Mouse (Mus musculus) heart, embryonic 16.5 days (tissue): ENCODE data around the gene Gm42791. TPM values are rescaled to one million over a fixed set of nuclear protein-coding genes. Genes with fewer than 3 reads are reported as not detected.
A peak's percentile ranks its signal among the peaks of the same experiment; 100 is the strongest.

Experiments used
- ATAC-seq: fragments of 200-750 bp; cut with Nextera tagmentation; replicated peaks from 2 replicates; pipeline ENCODE4 v1.8.0; 2017; ENCODE audit warnings: moderate number of reproducible peaks; ENCODE audit not compliant: insufficient read depth, low FRiP score; ENCODE audit errors: extremely low read depth
- H3K27ac ChIP-seq: fragments of 300-500 bp; sonication (generic); 2 replicates; pipeline ENCODE4 v1.5.1; 2014; ENCODE audit warnings: mild to moderate bottlenecking, low read length, control low read depth, moderate library complexity
- H3K27me3 ChIP-seq: fragments of 300-500 bp; sonication (generic); 2 replicates; pipeline ENCODE4 v1.6.1; 2014; ENCODE audit warnings: low read length, mixed read lengths; ENCODE audit not compliant: control insufficient read depth, insufficient read depth
- H3K36me3 ChIP-seq: fragments of 300-500 bp; sonication (generic); 2 replicates; pipeline ENCODE4 v1.6.1; 2014; ENCODE audit not compliant: control insufficient read depth, insufficient read depth
- H3K4me1 ChIP-seq: fragments of 300-500 bp; sonication (generic); 2 replicates; pipeline ENCODE4 v1.6.1; 2014; ENCODE audit warnings: low read length, mixed read lengths; ENCODE audit not compliant: control insufficient read depth, insufficient read depth
- H3K4me2 ChIP-seq: fragments of 300-500 bp; sonication (generic); 2 replicates; pipeline ENCODE4 v1.6.1; 2014; ENCODE audit warnings: low read depth, mild to moderate bottlenecking, control low read depth, low read length
- H3K4me3 ChIP-seq: fragments of 300-500 bp; sonication (generic); 2 replicates; pipeline ENCODE4 v1.5.1; 2014; ENCODE audit warnings: mild to moderate bottlenecking, control low read depth, low read length
- H3K9ac ChIP-seq: fragments of 300-500 bp; sonication (generic); 2 replicates; pipeline ENCODE4 v1.6.1; 2014; ENCODE audit warnings: low read length, control low read depth
- H3K9me3 ChIP-seq: fragments of 300-500 bp; sonication (generic); replicated peaks from 2 replicates; pipeline ENCODE4 v1.6.1; 2016; ENCODE audit warnings: low read length; ENCODE audit not compliant: control insufficient read depth
- WGBS: fragments of 180-500 bp; shearing (Covaris S2); extraction: QIAGEN DNeasy Blood & Tissue Kit; methylation state at CpG from one replicate; pipeline ENCODE4 v1.1.7; 2014; 5-methylcytosine and 5-hydroxymethylcytosine counted together
- polyA plus RNA-seq: library from polyadenylated mRNA; unstranded; fragments of >200 nt; fragmentation: Nextera tagmentation; extraction: Ambion mirVana; gene quantifications from 2 replicates; pipeline ENCODE4 v1.2.1, GENCODE M21; 2015

Gene Gm42791
- polyA plus RNA-seq, 1 experiment from 2014 or later: not detected

GRCm38 (mm10) chr5:148966395-148966794, 28.6 kb downstream of the Gm42791 start:
- Histone ChIP-seq H3K9ac (peak overlapping the region; percentile 46; the same call in 1 of the 2 replicates), H3K27me3 (no peaks in the 10 kb centered on the region), H3K4me1 (peaks cover 28% of the 10 kb centered on the region), H3K27ac (peak overlapping the region; percentile 80), H3K4me2 (peak overlapping the region; percentile 50), H3K4me3 (no peak overlapping the region; the same call in 1 of the 2 replicates), H3K36me3 (no peaks in the 10 kb centered on the region), H3K9me3 (no peaks in the 10 kb centered on the region; the same call in 1 of the 2 replicates)
- 48% methylated on average over 6 of the region's 6 CpGs for WGBS
- ATAC-seq: no peak; the same call in 1 of the 2 replicates

- ATAC-seq: peak; percentile 29
These were observed 29.1 kb downstream of the Gm42791 start for GRCm38 (mm10) chr5:148965691-148966333.

GRCm38 (mm10) chr5:148965089-148965591, 29.8 kb downstream of the Gm42791 start:
- H3K9me3 ChIP-seq: no peaks in the 10 kb centered on the region; the same call in 1 of the 2 replicates
- H3K27ac ChIP-seq: peak overlapping the region; percentile 80
- no peak for ATAC-seq
- no peak overlapping the region for H3K4me3 ChIP-seq
- H3K27me3 ChIP-seq: no peaks in the 10 kb centered on the region
- peak overlapping the region; percentile 50 for H3K4me2 ChIP-seq
- WGBS: 48% methylated on average over 15 of the region's 15 CpGs
- H3K4me1 ChIP-seq: peaks cover 29% of the 10 kb centered on the region
- H3K36me3 ChIP-seq: no peaks in the 10 kb centered on the region
- peak overlapping the region; percentile 46; the same call in 1 of the 2 replicates for H3K9ac ChIP-seq

More at GRCm38 (mm10) chr5:148965691-148966333, 29.1 kb downstream of the Gm42791 start:
- peak overlapping the region; percentile 50 for H3K4me2 ChIP-seq
- H3K9ac ChIP-seq: peak overlapping the region; percentile 46
- no peaks in the 10 kb centered on the region for H3K36me3 ChIP-seq
- no peaks in the 10 kb centered on the region; the same call in 1 of the 2 replicates for H3K9me3 ChIP-seq
- no peaks in the 10 kb centered on the region for H3K27me3 ChIP-seq
- WGBS: 5% methylated on average over 13 of the region's 13 CpGs
- H3K27ac ChIP-seq: peak overlapping the region; percentile 80
- H3K4me1 ChIP-seq: peaks cover 28% of the 10 kb centered on the region
- peak overlapping the region; percentile 6; the same call in 1 of the 2 replicates for H3K4me3 ChIP-seq

- ATAC-seq: no peak
- Histone ChIP-seq H3K4me2 (no peak overlapping the region), H3K9ac (no peak overlapping the region), H3K27ac (peak overlapping the region; percentile 23; the same call in 1 of the 2 replicates), H3K27me3 (no peaks in the 10 kb centered on the region), H3K9me3 (no peaks in the 10 kb centered on the region; the same call in 1 of the 2 replicates), H3K4me3 (no peak overlapping the region), H3K36me3 (no peaks in the 10 kb centered on the region), H3K4me1 (peaks cover 33% of the 10 kb centered on the region)
- 80% methylated on average over 1 of the region's 1 CpGs for WGBS
These were observed 30.7 kb downstream of the Gm42791 start for GRCm38 (mm10) chr5:148964251-148964650.

GRCm38 (mm10) chr5:148960211-148960610, 34.7 kb downstream of the Gm42791 start:
- Histone ChIP-seq H3K9me3 (no peaks in the 10 kb centered on the region; the same call in 1 of the 2 replicates), H3K4me1 (peaks cover 21% of the 10 kb centered on the region), H3K4me2 (peak overlapping the region; percentile 99), H3K27me3 (no peaks in the 10 kb centered on the region), H3K9ac (peak overlapping the region; percentile 71), H3K36me3 (no peaks in the 10 kb centered on the region), H3K4me3 (peak overlapping the region; percentile 59), H3K27ac (peak overlapping the region; percentile 74)
- no peak for ATAC-seq
- WGBS: 59% methylated on average over 10 of the region's 10 CpGs

GRCm38 (mm10) chr5:148959068-148959990, 35.6 kb downstream of the Gm42791 start:
- peak overlapping the region; percentile 71 for H3K9ac ChIP-seq
- WGBS: 1% methylated on average over 39 of the region's 39 CpGs
- H3K4me1 ChIP-seq: peaks cover 14% of the 10 kb centered on the region
- H3K36me3 ChIP-seq: no peaks in the 10 kb centered on the region
- peak; percentile 68 for ATAC-seq
- peak overlapping the region; percentile 59 for H3K4me3 ChIP-seq
- no peaks in the 10 kb centered on the region; the same call in 1 of the 2 replicates for H3K9me3 ChIP-seq
- H3K4me2 ChIP-seq: peak overlapping the region; percentile 99
- no peaks in the 10 kb centered on the region for H3K27me3 ChIP-seq
- peak overlapping the region; percentile 74 for H3K27ac ChIP-seq

- Histone ChIP-seq H3K4me1 (peaks cover 15% of the 10 kb centered on the region), H3K27ac (peak overlapping the region; percentile 22), H3K4me2 (peak overlapping the region; percentile 99; the same call in 1 of the 2 replicates), H3K36me3 (no peaks in the 10 kb centered on the region), H3K9me3 (no peaks in the 10 kb centered on the region; the same call in 1 of the 2 replicates), H3K4me3 (no peak overlapping the region), H3K9ac (no peak overlapping the region; the same call in 1 of the 2 replicates), H3K27me3 (no peaks in the 10 kb centered on the region)
- WGBS: 35% methylated on average over 9 of the region's 9 CpGs
- no peak for ATAC-seq
These were observed 36.6 kb downstream of the Gm42791 start for GRCm38 (mm10) chr5:148958355-148958754.

GRCm38 (mm10) chr5:148956898-148957535, 37.9 kb downstream of the Gm42791 start:
- 44% methylated on average over 9 of the region's 9 CpGs for whole genome bisulfite sequencing
- peaks cover 17% of the 10 kb centered on the region for H3K4me1 ChIP-seq
- no peak overlapping the region for H3K27ac ChIP-seq

More at GRCm38 (mm10) chr5:148956898-148957535, 37.9 kb downstream of the Gm42791 start:
- ATAC-seq: no peak
- no peak overlapping the region for H3K9ac ChIP-seq
- H3K4me2 ChIP-seq: no peak overlapping the region
- no peaks in the 10 kb centered on the region; the same call in 1 of the 2 replicates for H3K9me3 ChIP-seq
- H3K36me3 ChIP-seq: no peaks in the 10 kb centered on the region
- H3K4me3 ChIP-seq: no peak overlapping the region
- H3K27me3 ChIP-seq: no peaks in the 10 kb centered on the region
